Mouse (Mus musculus) cerebellum, adult 11-12 months (tissue): Measurements from ENCODE around the gene AI182371.

Experiments used
- DNase-seq: peaks from one replicate; pipeline ENCODE4 v3.0.0; 2022

AI182371 gene

DNA sequence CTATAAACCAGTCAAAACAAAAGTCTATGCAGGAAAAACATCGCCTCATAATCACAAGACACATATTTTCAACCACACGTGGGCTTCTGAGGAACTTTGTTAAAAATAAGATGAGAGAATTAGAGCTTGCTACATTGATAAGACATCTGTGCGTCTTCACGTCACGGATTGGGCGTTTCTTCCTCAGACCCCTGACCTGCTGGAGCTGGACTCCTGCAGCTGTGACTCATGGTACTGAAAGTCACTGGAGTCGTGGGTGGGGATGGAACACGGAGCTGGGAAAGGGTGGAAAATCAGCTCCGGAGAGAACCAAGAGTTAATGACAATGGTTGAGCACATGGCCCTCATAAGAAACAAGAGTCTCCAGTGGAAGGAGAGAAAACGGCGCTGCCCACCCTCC, 34.2 kb downstream of the AI182371 start:
- DNase-seq = no peak

GRCm38 (mm10) chr2:35066525-35067082, 34.7 kb downstream of the AI182371 start:
- DNase-seq = no peak

- DNase-seq = no peak
Measured at GRCm38 (mm10) chr2:35063333-35064030, 37.9 kb downstream of the AI182371 start.

DNA sequence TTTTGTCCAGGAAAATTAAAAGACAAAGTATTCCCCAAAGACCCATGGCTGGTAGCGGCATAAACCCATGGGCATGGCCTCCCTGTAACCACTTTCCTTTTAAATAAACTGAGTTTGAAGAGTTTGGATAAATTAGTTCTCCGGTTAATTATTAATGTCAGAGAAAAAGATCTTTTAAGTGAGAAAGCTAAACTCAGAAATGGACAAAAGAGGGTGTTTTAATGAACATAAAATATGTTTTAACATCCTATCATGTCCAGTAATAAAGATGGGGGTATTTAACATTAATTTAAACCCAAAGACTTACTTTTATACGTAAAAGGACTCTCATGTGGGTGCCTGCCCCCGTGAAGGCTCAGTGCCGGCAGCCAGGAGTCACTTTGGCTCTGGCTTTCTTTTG, 40.0 kb downstream of the AI182371 start, which contains the start of gene Hc:
Hc (minus strand) TSS at position 101 of the 400 bp plus-strand sequence.
- no peak for DNase-seq

DNA sequence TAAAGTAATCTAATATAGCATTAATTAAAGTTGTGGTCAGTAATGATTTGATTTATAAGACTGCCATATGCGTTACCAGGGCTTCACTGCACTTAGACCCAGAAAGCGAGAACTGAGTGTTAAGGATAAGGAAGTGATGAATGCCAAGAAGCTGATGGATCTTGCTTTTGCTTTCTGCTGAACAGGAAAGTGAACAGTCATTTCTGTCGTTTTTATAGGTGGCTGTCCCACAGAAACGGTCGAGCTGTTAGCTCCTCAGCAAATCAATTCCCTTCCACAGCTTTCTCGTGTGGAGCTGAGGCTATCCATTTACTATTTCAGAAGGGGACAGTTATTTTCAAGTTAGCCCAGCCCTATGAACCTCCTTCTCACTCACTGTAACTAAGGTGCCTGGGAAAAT, 40.4 kb downstream of the AI182371 start:
- no peak for DNase-seq

DNA sequence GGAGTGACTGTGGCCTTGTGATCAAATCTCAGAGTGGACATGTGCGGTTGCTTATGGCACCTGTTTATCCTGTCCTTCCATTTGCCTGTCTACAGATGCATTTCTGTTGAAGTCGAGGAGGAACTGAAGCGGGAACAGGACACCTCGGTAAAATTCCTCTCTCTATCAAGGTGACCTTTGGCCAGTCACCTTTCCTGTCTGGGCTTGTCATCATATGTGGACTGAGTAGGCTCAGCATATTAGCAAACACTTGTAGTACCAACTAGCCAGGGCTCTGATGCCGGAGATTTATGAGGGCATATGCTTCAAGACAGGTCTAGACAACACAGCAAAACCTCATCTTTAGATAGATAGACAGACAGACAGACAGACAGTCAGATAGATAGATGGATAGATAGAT, 41.1 kb downstream of the AI182371 start:
- no peak for DNase-seq

DNA sequence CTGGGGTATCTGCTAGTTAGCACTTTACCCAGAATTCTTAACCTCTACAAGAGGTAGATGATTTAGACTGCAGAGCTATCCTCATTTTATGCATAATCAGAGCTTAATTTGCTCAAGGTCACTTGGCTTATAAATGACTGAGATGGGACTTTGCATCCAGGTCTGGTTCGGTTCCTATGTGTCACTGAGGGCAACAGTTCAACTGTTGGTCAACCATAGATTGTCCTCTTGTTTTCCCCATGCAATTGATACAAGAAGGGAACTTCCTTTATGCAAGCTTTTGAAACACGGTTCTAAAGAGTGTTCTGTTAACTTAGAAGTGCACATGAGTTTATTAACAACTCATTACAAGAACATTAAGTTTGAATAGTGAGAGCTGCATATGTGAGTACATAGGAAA, 43.0 kb downstream of the AI182371 start:
- DNase-seq = no peak

GRCm38 (mm10) chr2:35057243-35057642, 44.1 kb downstream of the AI182371 start:
- no peak for DNase-seq

- no peak for DNase-seq
Measured at GRCm38 (mm10) chr2:35048851-35049250, 52.5 kb downstream of the AI182371 start.

DNA sequence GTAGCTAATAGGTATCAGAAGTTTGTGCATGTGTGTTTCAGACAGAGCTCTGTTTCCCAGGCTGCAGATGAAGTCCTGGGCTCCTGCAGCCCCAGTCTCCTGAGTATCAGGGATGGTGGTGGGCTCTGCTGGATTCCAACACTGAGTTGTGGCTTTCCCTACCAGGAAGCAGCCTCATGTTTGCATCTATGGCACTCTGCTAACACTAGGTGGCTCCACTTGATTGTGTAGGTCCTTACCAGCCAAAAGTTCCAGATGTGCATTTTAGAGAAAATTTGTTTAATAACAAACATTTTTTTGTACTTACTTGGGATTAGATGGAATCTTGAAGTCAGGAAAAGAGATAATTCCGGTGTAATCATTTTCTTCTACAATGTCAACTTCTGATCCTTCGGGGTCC, 56.4 kb downstream of the AI182371 start:
- no peak for DNase-seq

- no peak for DNase-seq
Measured at GRCm38 (mm10) chr2:35038580-35039375, 62.6 kb downstream of the AI182371 start.
